Mouse (Mus musculus) megakaryocyte, adult 5-6 weeks (primary cell): ENCODE measurements around the gene 4930453N24Rik. TPM values are rescaled to one million over a fixed set of nuclear protein-coding genes. Genes with fewer than 3 reads are reported as not detected.

ENCODE experiments used
- ATAC-seq: 2 replicates; pipeline ENCODE4 v1.8.0; 2016; ENCODE audit warnings: mild to moderate bottlenecking, inconsistent platforms; ENCODE audit not compliant: poor library complexity, severe bottlenecking
- total RNA-seq, 2 experiments: library from RNA; stranded (forward) in 1 of 2; stranded (reverse) in 1 of 2; fragments of 153-499, 151-499 nt in 1 of 2; fragments of 221-1000, 200-1000 nt in 1 of 2; gene quantifications; 2 replicates each; pipeline versions ENCODE4 v1.2.3 to v1.2.4; 2015 to 2017

4930453N24Rik gene
- total RNA-seq, 2 experiments from 2014 or later = 20.9 to 35.5 TPM

DNA sequence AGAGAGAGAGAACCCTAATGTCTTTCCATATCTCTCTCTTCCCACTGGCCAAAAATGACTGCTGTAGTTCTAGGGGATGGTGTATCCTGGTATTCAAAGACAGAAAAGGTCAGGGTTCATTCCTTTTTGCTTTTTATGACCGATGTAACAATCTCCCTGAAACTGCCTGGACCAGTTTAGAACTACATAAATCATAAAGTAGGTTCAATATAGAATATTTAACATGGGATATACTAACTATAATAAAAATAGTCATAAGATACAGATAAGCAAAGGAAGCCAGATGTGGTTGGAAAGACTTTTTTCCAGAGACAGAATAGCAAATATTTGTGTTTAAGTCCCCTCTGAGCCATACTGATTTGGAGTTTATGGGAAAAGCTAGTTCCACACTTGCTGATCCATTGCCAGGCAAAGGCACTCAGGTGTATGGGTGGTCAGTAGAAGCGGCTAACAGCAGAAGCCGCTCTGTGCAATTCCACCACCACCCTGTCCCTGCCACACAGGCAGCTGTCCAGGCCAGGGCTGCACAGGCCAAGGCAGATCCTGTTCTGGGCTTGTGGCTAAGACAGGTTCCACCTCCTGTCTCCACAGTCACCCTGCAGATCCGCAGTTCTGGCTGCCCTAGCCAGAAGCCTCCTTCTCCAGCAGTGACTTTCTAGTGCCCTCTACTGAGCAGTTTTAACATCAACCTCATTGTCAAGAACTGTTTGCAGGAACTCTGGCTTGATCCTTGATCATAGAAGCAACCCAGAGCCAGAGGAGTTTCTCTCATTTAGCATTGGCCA lies 47.5 kb downstream of the 4930453N24Rik start:
- no peak for ATAC-seq

GRCm38 (mm10) chr16:64721542-64721941 lies 49.4 kb downstream of the 4930453N24Rik start:
- no peak for ATAC-seq

DNA sequence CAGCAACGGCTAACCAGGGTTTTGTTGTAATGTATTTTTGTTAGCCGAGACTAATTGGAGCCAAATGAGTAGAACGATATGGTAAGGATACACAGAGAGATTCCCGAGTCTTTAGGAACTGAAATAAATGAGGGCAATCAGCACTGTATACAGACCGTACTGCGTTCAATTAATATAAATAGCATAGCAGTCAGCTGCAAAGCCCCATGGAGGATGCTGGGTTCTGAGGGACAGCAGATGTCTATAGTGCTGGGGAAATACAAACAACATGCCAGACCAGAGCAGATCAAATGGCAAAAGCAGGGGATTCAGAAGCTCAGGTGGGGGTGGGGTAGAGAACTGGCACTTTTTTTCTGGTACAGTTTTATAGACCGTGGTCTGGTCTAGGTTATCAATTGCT lies 51.9 kb downstream of the 4930453N24Rik start:
- ATAC-seq = no peak

DNA sequence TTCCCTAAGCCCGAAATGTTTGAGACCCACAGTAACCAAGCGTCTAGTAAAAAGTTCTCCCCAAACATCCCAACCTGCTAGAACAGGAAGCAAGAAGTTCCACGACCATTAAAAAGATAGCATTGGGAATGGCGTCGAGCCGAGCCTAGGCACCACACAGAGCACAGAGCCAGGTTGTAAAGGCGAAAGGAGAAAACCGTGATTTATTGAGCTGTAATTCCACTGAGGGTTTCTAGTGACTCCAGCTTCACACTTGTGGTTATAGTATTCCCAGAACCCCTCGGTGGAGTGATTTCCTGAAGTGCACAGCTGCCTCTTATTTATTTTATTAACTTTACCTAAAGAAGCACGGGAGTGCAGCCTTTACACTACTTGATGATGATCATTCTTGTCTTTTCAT lies 53.1 kb downstream of the 4930453N24Rik start:
- ATAC-seq = no peak

- no peak for ATAC-seq
Measured at GRCm38 (mm10) chr16:64711816-64712215, 59.1 kb downstream of the 4930453N24Rik start.

Other genes with a start within 250 kb of the 4930453N24Rik start
- not detected in 2 replicates for gene Csnka2ip, start 168.8 kb downstream of the 4930453N24Rik start, total RNA-seq (2015)
- not detected in 2 replicates for gene Csnka2ip, start 168.8 kb downstream of the 4930453N24Rik start, total RNA-seq (2017)
- gene Zfp654, start 80.5 kb upstream of the 4930453N24Rik start, total RNA-seq (2015) = 19.2 and 21.1 TPM in 2 replicates
- gene Zfp654, start 80.5 kb upstream of the 4930453N24Rik start, total RNA-seq (2017) = 10.8 and 14.1 TPM in 2 replicates
- gene Cggbp1, start 80.8 kb upstream of the 4930453N24Rik start, total RNA-seq (2015) = 111 and 133 TPM in 2 replicates
- 103 and 104 TPM in 2 replicates for gene Cggbp1, start 80.8 kb upstream of the 4930453N24Rik start, total RNA-seq (2017)